Mouse (Mus musculus): ENCODE measurements at regions not wholly inside any gene's neighbourhood (a gene's known extent, or its start where the extent isn't known, plus 50 kb on each side); places are given as distances from the start of the nearest gene placed in this dataset.

DNA sequence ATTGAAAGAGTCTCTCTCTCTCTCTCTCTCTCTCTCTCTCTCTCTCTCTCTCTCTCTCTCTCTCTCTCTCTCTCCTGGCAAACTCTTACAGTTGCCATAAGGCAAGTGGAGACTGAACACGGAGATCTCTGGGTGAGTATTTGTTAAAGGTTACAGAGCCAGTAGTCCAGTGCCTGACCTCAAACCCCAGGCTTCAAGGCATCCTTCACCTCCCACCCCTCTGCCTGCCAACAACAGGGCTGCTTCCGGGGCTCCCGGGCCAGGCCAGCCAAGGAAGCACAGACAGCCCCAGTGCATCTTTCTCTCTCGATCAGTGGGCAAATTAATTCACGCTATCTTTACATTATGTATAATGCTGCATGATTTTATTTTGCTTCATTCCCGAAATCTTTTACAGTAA lies 474.2 kb downstream of the Insc start:
- Histone ChIP-seq H3K4me3 (replicated peaks in 1 of 3; ENCODE audit: low read depth in 2 of 3, low read length in 2 of 3, poor library complexity in 1 of 3) (no peak overlapping the region), H3K79me2 (replicated peaks; ENCODE audit: control insufficient read depth, extremely low read depth, insufficient read depth, poor library complexity, severe bottlenecking) (no peaks in the 10 kb centered on the region), H3K4me2 (ENCODE audit: insufficient read depth, low read depth, poor library complexity, severe bottlenecking) (no peak overlapping the region), H3K9me3 (replicated peaks; ENCODE audit: low read length) (no peaks in the 10 kb centered on the region), H3K27me3 (replicated peaks) (no peaks in the 10 kb centered on the region), H3K4me1 (ENCODE audit: control insufficient read depth in 1 of 2, insufficient read depth in 2 of 2) (peaks cover 3 to 24% of the 10 kb centered on the region in 2 experiments), H3K9ac (ENCODE audit: insufficient read depth, low read depth) (no peak overlapping the region), H3K27ac (ENCODE audit: insufficient read depth, low read depth) (no peak overlapping the region), H3K36me3 (replicated peaks in 1 of 2; ENCODE audit: control insufficient read depth in 1 of 2, insufficient read depth in 1 of 2, low read length in 1 of 2) (no peaks in the 10 kb centered on the region)
- no peak for TF ChIP-seq MXI1 (IDR thresholded peaks at IDR 0.05; ENCODE audit: low read depth, low read length)
- no peak for TF ChIP-seq RCOR1 (conservative IDR thresholded peaks at IDR 0.05; ENCODE audit: low read depth, low read length)
- no peak for TF ChIP-seq KAT2A (IDR thresholded peaks at IDR 0.05; ENCODE audit: insufficient replicate concordance, low read length)
- no peak for TF ChIP-seq ZMIZ1 (IDR thresholded peaks at IDR 0.05; ENCODE audit: low read depth, low read length)
- no peak for TF ChIP-seq IRF4 (IDR thresholded peaks at IDR 0.05; ENCODE audit: low read depth, low read length)
- no peak for TF ChIP-seq RAD21 (IDR thresholded peaks at IDR 0.05; ENCODE audit: low read depth, low read length)
- no peak for TF ChIP-seq BHLHE40 (IDR thresholded peaks at IDR 0.05; ENCODE audit: low read depth, low read length)
- no peak for TF ChIP-seq ETS1 (conservative IDR thresholded peaks at IDR 0.05; ENCODE audit: low read depth, low read length)
- no peak for TF ChIP-seq UBTF (IDR thresholded peaks at IDR 0.05; ENCODE audit: low read depth, low read length)
- TF ChIP-seq JUND (conservative IDR thresholded peaks at IDR 0.05; ENCODE audit: low read depth, low read length), result no peak
- TF ChIP-seq SMC3 (IDR thresholded peaks at IDR 0.05; ENCODE audit: low read depth, low read length), result no peak
- no peak for TF ChIP-seq E2F4 (IDR thresholded peaks at IDR 0.05; ENCODE audit: insufficient replicate concordance, low read depth, low read length)
- no peak for TF ChIP-seq POLR2AphosphoS2 (IDR thresholded peaks at IDR 0.05; ENCODE audit: low read depth, low read length)
- no peak for TF ChIP-seq NRF1 (IDR thresholded peaks at IDR 0.05; ENCODE audit: low read depth, low read length)
- TF ChIP-seq POLR2A (IDR thresholded peaks at IDR 0.05; ENCODE audit: low read depth, low read length), result no peak
- TF ChIP-seq NELFE (IDR thresholded peaks at IDR 0.05; ENCODE audit: low read depth, low read length), result no peak
- TF ChIP-seq HCFC1 (IDR thresholded peaks at IDR 0.05; ENCODE audit: low read depth, low read length), result no peak
- no peak for TF ChIP-seq ELF1 (IDR thresholded peaks at IDR 0.05; ENCODE audit: low read depth, low read length)
- TF ChIP-seq CHD2 (IDR thresholded peaks at IDR 0.05; ENCODE audit: low read length), result no peak
- no peak for TF ChIP-seq JUN (IDR thresholded peaks at IDR 0.05; ENCODE audit: insufficient read depth, low read depth, low read length)
- no peak for DNase-seq (ENCODE audit: extremely low read depth)
- dilution Hi-C loops (cut with MboI; ENCODE audit: extremely low pct_ligation_motif_present, extremely low pct_unique_long_range_greater_than_20kb, low sequenced_read_pairs) (no loop called here), in situ Hi-C loops (cut with MboI; ENCODE audit: low pct_ligation_motif_present, low pct_unique_long_range_greater_than_20kb, low sequenced_read_pairs) (loop anchor here (25.0 kb wide), 1 partner anchor 820 kb away; the partner anchor contains the start of genes 1110004F10Rik and Sox6)

DNA sequence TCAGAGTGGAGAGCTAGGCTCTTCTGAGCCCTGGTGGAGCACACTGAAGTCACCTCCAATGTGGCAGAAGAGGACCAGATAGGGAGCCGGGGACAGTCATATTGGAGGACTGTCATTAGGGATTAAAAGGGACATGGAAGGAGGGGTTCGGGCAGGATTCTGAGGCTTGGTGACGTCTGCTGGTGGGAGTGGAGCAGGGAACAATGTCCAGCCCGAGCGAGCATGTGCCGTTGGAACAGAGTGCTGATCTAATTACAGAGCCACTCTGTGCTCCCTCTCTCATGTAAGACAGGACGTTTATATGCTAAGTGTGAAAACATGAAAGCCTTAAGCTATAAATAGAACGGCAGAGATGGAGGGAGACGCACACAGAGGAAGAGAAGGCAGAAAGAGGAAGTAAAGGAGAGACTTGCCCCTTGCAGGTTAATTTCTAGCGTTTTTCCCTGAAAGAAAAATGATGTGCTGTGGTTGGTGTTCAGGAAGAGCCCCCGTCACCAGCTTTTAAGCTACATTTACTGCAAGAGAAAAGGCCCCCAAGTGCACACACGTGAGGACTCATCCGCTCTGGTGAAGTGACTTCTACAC lies 475.2 kb downstream of the Insc start:
- H3K4me3 ChIP-seq (replicated peaks in 1 of 3; ENCODE audit: low read depth in 2 of 3, low read length in 2 of 3, poor library complexity in 1 of 3), result no peak overlapping the region
- H3K27ac ChIP-seq (ENCODE audit: insufficient read depth, low read depth), result no peak overlapping the region
- TF ChIP-seq MEF2A (IDR thresholded peaks at IDR 0.05; ENCODE audit: borderline replicate concordance, low read depth, low read length), result 0 out of 2 replicates have a peak, but pooled peaks have one; percentile 53
- TF ChIP-seq ZNF384 (IDR thresholded peaks at IDR 0.05; ENCODE audit: low read depth, low read length), result no peak
- TF ChIP-seq MAX (IDR thresholded peaks at IDR 0.05; ENCODE audit: low read length), result no peak
- peak; percentile 7; the same call in 1 of the 2 replicates for TF ChIP-seq BHLHE40 (IDR thresholded peaks at IDR 0.05; ENCODE audit: low read depth, low read length)
- TF ChIP-seq USF2 (conservative IDR thresholded peaks at IDR 0.05; ENCODE audit: low read depth, low read length), result no peak
- H3K4me1 ChIP-seq (ENCODE audit: control insufficient read depth in 1 of 2, insufficient read depth in 2 of 2), result peaks cover 3 to 19% of the 10 kb centered on the region in 2 experiments
- no peak overlapping the region for H3K9ac ChIP-seq (ENCODE audit: insufficient read depth, low read depth)
- no peaks in the 10 kb centered on the region for H3K36me3 ChIP-seq (replicated peaks in 1 of 2; ENCODE audit: control insufficient read depth in 1 of 2, insufficient read depth in 1 of 2, low read length in 1 of 2)
- no peaks in the 10 kb centered on the region for H3K79me2 ChIP-seq (replicated peaks; ENCODE audit: control insufficient read depth, extremely low read depth, insufficient read depth, poor library complexity, severe bottlenecking)
- in situ Hi-C loops (cut with MboI; ENCODE audit: low pct_ligation_motif_present, low pct_unique_long_range_greater_than_20kb, low sequenced_read_pairs), result loop anchor here (25.0 kb wide), 1 partner anchor 819 kb away; the partner anchor contains the start of genes 1110004F10Rik and Sox6
- 0 out of 2 replicates have a peak overlapping the region, but pooled peaks have one; percentile 32 for H3K4me2 ChIP-seq (ENCODE audit: insufficient read depth, low read depth, poor library complexity, severe bottlenecking)
- dilution Hi-C loops (cut with MboI; ENCODE audit: extremely low pct_ligation_motif_present, extremely low pct_unique_long_range_greater_than_20kb, low sequenced_read_pairs), result no loop called here
- no peaks in the 10 kb centered on the region for H3K9me3 ChIP-seq (replicated peaks; ENCODE audit: low read length)
- no peaks in the 10 kb centered on the region for H3K27me3 ChIP-seq (replicated peaks)
- peak; percentile 24 for DNase-seq (ENCODE audit: extremely low read depth)

Data from CH12.LX (cell line).